Mouse (Mus musculus) thymus, adult 2 months (tissue): ENCODE data around the gene Kcnq5.

Experiments
- CTCF ChIP-seq: fragments of 200-500 bp; IDR thresholded peaks from 2 replicates; pipeline ENCODE4 v1.5.1; 2012; ENCODE audit warnings: mild to moderate bottlenecking, control low read depth, low read length, moderate library complexity, borderline replicate concordance; ENCODE audit not compliant: control insufficient read depth, poor library complexity, insufficient read depth; ENCODE audit errors: extremely low read depth
- POLR2A ChIP-seq: fragments of 200-500 bp; IDR thresholded peaks from 2 replicates; pipeline ENCODE4 v1.6.1; 2012; ENCODE audit warnings: mild to moderate bottlenecking, low read length, control low read depth, moderate library complexity; ENCODE audit not compliant: control insufficient read depth, poor library complexity, insufficient read depth; ENCODE audit errors: extremely low read depth

DNA sequence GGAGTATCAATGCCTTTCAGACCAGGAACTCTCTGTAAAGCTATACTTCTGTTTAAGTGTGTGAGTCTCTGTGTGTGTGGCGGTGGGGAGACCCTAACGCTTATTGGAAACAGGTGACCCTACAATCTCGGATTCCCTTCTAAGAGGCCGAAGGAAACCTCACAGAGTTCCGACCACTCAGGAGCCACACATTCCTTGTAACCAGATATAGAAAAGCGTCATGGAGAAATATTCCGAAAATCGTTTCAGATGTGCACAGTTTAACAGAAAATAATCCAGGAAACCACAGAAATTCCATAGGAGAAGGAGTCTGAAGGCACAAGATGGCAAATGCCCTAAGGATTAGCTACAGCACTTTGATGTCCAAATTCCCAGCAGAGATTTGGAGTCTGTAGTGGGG lies 440.3 kb downstream of the Kcnq5 start:
- TF ChIP-seq CTCF (no peak), POLR2A (no peak)
